ENCODE assay signal across 8 mouse cellular contexts in genomic region chr2:35270531-35270984, GRCm38 (mm10). TPM values are rescaled to one million over a fixed set of nuclear protein-coding genes. Genes with fewer than 3 reads are reported as not detected.
DNase-seq lines count a peak whose midpoint lies in the region; ATAC-seq and TF ChIP-seq lines count a peak whose summit lies in the region.

No protein-coding gene starts in this region.

- H3K9ac ChIP-seq in forebrain, postnatal 0 days, result no peak overlapping the region
- H3K9ac ChIP-seq in hindbrain, embryonic 12.5 days, result 0 out of 2 replicates have a peak overlapping the region, but pooled peaks have one; percentile 10

- 14% methylated on average over 10 of the region's 10 CpGs for WGBS in forebrain, postnatal 0 days
- 9% methylated on average over 10 of the region's 10 CpGs for WGBS in hindbrain, embryonic 12.5 days

- H3K27ac ChIP-seq in forebrain, postnatal 0 days (ENCODE audit: low read depth, low read length), result no peak overlapping the region
- no peak overlapping the region for H3K27ac ChIP-seq in hindbrain, embryonic 12.5 days
- peak overlapping the region; percentile 64; the same call in 1 of the 2 replicates for H3K27ac ChIP-seq in left cerebral cortex, adult 2 months

- peak; percentile 98 for DNase-seq in heart, adult 11 months
- DNase-seq in heart, postnatal 25 days (ENCODE audit: low spot score), result no peak
- peak; percentile 24 for DNase-seq in cerebellum, adult 11-12 months
- DNase-seq in forebrain, postnatal 0 days, result peak; percentile 68
- DNase-seq in left cerebral cortex, adult 2 months (ENCODE audit: extremely low spot score in 1 of 2, low spot score in 2 of 2), result peak; percentile 51 to 53
- DNase-seq in skeletal muscle tissue, adult 2 months (ENCODE audit: low read depth, low spot score), result peak; percentile 74

- intact Hi-C loops in heart, postnatal 25 days (cut with DNase I), result loop anchor here (1.0 kb wide), 1 partner anchor 56 kb away; no protein-coding TSS in a partner anchor
- intact Hi-C loops in left cerebral cortex, adult 2 months (cut with DNase I), result loop anchor here (1.0 kb wide), 1 partner anchor 56 kb away; no protein-coding TSS in a partner anchor

- no peak for ATAC-seq in forebrain, postnatal 0 days
- peak; percentile 49 for ATAC-seq in hindbrain, embryonic 12.5 days (ENCODE audit: low FRiP score)
- ATAC-seq in megakaryocyte progenitor cell, adult 5-6 weeks (replicated peaks; ENCODE audit: poor library complexity), result peak; percentile 90

- H3K4me1 ChIP-seq in forebrain, postnatal 0 days (ENCODE audit: insufficient read depth), result no peaks in the 10 kb centered on the region
- H3K4me1 ChIP-seq in hindbrain, embryonic 12.5 days, result peaks cover 23% of the 10 kb centered on the region

- peak; percentile 77 for TF ChIP-seq CTCF in forebrain, postnatal 0 days (IDR thresholded peaks at IDR 0.05; ENCODE audit: low read depth)
- peak; percentile 77 for TF ChIP-seq CTCF in left cerebral cortex, adult 2 months (IDR thresholded peaks at IDR 0.05)

- no peaks in the 10 kb centered on the region for H3K27me3 ChIP-seq in forebrain, postnatal 0 days (ENCODE audit: insufficient read depth, low read length)
- H3K27me3 ChIP-seq in hindbrain, embryonic 12.5 days, result no peaks in the 10 kb centered on the region

- no peaks in the 10 kb centered on the region for H3K9me3 ChIP-seq in forebrain, postnatal 0 days (ENCODE audit: low read length)
- H3K9me3 ChIP-seq in hindbrain, embryonic 12.5 days (replicated peaks), result no peaks in the 10 kb centered on the region

- no peak overlapping the region for H3K4me3 ChIP-seq in forebrain, postnatal 0 days (ENCODE audit: low read depth, low read length)
- H3K4me3 ChIP-seq in hindbrain, embryonic 12.5 days, result no peak overlapping the region
- no peak overlapping the region for H3K4me3 ChIP-seq in left cerebral cortex, adult 2 months

- no peak overlapping the region for H3K4me2 ChIP-seq in forebrain, postnatal 0 days (ENCODE audit: low read depth)
- peak overlapping the region; percentile 25 for H3K4me2 ChIP-seq in hindbrain, embryonic 12.5 days (replicated peaks)

- no peaks in the 10 kb centered on the region for H3K36me3 ChIP-seq in forebrain, postnatal 0 days (ENCODE audit: insufficient read depth)
- no peaks in the 10 kb centered on the region for H3K36me3 ChIP-seq in hindbrain, embryonic 12.5 days

RNA-seq across cellular contexts. Expression of gene Gsn, which starts 14.4 kb away (rescaled TPM):
- 100 to 1,000 TPM; 860 to 960 TPM for total RNA-seq in heart, postnatal 25 days (2021)
- total RNA-seq in forebrain, postnatal 0 days (2014; rRNA removed), result 24.3 and 30.3 TPM in 2 replicates
- 24.3 and 27.2 TPM in 2 replicates for polyA plus RNA-seq in forebrain, postnatal 0 days (2015; fragmentation: Nextera tagmentation; extraction: Ambion mirVana)
- polyA plus RNA-seq in hindbrain, embryonic 12.5 days (2016; fragmentation: Nextera tagmentation; extraction: Ambion mirVana), result 72.4 and 80.2 TPM in 2 replicates
- 10 to 100 TPM; 37.6 to 38.2 TPM for total RNA-seq in left cerebral cortex, adult 2 months (2021)
- total RNA-seq in megakaryocyte progenitor cell, adult 5-6 weeks (2015), result 6.9 and 10.0 TPM in 2 replicates
- total RNA-seq in megakaryocyte progenitor cell, adult 5-6 weeks (2017), result 12.5 TPM in 2 replicates

Comparison
In these comparisons a context has a peak if more than half of its experiments do, and no peak if none do; other contexts are left out.
1. RNA of gene Gsn, which starts 14.4 kb away (total RNA-seq): 860 to 960 TPM in heart, postnatal 25 days; 37.6 to 38.2 TPM in left cerebral cortex, adult 2 months, 24.3 to 30.3 TPM in forebrain, postnatal 0 days and 6.9 to 12.5 TPM in megakaryocyte progenitor cell, adult 5-6 weeks; every median in the first group is over 10 times any median in the second.